Mouse (Mus musculus): ENCODE measurements around the gene Tm2d1.

DNA sequence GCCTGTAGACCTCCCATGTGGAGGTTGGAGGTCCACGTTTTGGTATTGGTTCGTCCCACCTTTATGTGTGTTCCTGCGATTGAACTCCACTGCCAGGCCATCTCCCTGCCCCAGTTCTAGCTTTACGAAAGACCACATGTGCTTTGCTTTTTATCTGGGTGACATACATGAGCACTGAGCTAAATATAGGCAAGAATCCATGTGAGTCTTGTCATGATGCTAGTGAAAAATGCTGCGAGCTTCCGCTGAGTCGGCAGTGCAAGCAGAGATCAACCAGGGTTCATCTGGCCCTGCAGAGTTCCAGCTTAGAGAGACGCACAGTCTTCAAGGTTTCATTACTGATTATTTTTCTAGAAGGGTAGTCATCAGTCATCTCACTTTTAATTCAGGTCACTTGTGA is 45.3 kb upstream of the Tm2d1 start:
- no peak for TF ChIP-seq POLR2A (IDR thresholded peaks at IDR 0.05; ENCODE audit: low read depth, low read length)
- TF ChIP-seq CTCF (IDR thresholded peaks at IDR 0.05; ENCODE audit: borderline replicate concordance, insufficient read depth, low read length) = no peak
